Mouse (Mus musculus) adipose tissue, adult 10 weeks (tissue): ENCODE data around the gene Syndig1l. TPM values are rescaled to one million over a fixed set of nuclear protein-coding genes. Genes with fewer than 3 reads are reported as not detected.

Experiments used
- polyA plus RNA-seq: library from polyadenylated mRNA; stranded (reverse); fragments of 350-450 nt; fragmentation: Illumina TruSeq; extraction: RNeasy Lipid Tissue Mini Kit (QIAGEN cat#74804); gene quantifications from one replicate; pipeline ENCODE4 v1.2.3, GENCODE M21; 2014; ENCODE audit warnings: low read depth, low replicate concordance

The Syndig1l gene
- 0.22 TPM for polyA plus RNA-seq

DNA sequence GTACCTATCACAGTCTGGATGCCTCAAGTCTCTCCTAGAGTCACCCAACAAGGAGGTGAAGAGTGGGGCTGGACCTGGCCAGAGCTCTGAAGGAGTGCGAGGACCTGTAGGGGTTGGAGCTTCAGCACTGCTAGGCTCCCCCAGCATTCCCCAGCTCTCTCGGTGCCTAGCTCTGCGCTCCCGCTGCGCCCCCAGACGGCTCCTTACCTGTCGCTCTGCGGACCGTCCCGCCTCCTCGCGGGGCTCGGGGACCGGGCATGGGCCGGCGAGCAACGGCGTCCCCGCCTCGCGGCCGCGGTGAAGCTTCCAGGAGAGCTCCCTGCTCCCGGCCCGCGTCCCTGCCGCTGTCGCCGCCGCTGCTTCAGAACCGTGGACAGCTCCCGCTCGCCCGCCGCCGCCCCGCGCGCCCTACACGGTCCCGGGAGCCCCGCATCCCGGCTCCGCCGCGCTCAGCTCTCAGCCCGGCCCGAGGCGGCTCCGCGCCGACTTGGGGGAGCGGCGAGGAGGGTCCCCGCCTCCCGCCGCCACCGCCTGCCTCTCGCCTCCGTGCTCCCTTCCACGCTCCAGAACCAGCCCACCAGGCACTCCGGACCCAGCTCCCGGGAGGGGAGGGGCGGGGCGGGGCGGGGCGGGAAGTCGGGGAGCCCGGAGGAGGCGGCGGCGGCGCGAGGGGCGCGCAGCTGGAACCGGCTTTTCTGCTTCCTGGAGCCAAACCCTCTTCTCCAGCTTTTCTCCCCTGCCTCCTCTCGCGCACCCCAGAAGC lies at the start of gene Syndig1l:
Gene Syndig1l (minus strand): TSS at position 513 of the 763 bp plus-strand sequence.

DNA sequence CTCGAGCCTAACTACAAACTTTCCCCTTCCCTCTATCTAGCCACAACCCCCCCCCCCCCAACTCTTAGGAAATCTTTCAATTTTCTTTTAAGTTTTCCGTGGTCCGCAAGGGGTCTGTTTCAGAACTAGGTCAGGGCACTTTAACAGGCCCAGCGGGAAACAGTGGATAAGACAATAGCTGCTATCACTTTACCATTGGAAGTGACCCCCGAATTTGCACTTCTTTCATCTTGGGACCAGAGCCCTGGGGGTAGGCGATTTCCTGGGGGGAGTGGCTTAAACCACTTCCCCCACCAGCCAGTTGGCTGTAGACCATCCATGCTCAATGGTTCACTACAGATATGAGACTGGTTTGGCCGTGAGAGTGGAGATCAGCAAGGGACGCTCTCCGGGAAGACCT lies 58.0 kb downstream of the Syndig1l start, which contains the start of gene Vrtn:
Gene Vrtn (plus strand): TSS at position 366 of the 400 bp plus-strand sequence.

Other genes starting within 250 kb of the Syndig1l start
- gene Aldh6a1, start 247.8 kb downstream of the Syndig1l start, polyA plus RNA-seq = 353 TPM
- 15.7 TPM for gene Lin52, start 247.4 kb downstream of the Syndig1l start, polyA plus RNA-seq
- not detected for gene Vsx2, start 129.1 kb downstream of the Syndig1l start, polyA plus RNA-seq
- 13.2 TPM for gene Abcd4, start 81.4 kb downstream of the Syndig1l start, polyA plus RNA-seq
- not detected for gene Vrtn, start 57.8 kb downstream of the Syndig1l start, polyA plus RNA-seq
- 858 TPM for gene Npc2, start 74.3 kb upstream of the Syndig1l start, polyA plus RNA-seq
- gene Isca2, start 74.4 kb upstream of the Syndig1l start, polyA plus RNA-seq = 108 TPM
- 23.3 TPM for gene Ltbp2, start 177.7 kb upstream of the Syndig1l start, polyA plus RNA-seq